Mouse (Mus musculus) hindbrain, postnatal 0 days (tissue): Measurements from ENCODE around the gene Itgb3bp. TPM values are rescaled to one million over a fixed set of nuclear protein-coding genes. Genes with fewer than 3 reads are reported as not detected.

Source experiments
- ATAC-seq: fragments of 200-750 bp; cut with Nextera tagmentation; 2 replicates; pipeline ENCODE4 v1.8.0; 2017; ENCODE audit warnings: mild to moderate bottlenecking, moderate TSS enrichment, moderate library complexity
- DNase-seq: peaks from one replicate; pipeline ENCODE4 v3.0.0-alpha.2; 2015; ENCODE audit warnings: low spot score
- H3K27ac ChIP-seq: fragments of 300-500 bp; sonication (generic); 2 replicates; pipeline ENCODE4 v1.5.1; 2014; ENCODE audit warnings: mild to moderate bottlenecking
- H3K27me3 ChIP-seq: fragments of 300-500 bp; sonication (generic); 2 replicates; pipeline ENCODE4 v1.6.1; 2014; ENCODE audit warnings: low read length, mixed read lengths; ENCODE audit not compliant: insufficient read depth
- H3K36me3 ChIP-seq: fragments of 300-500 bp; sonication (generic); 2 replicates; pipeline ENCODE4 v1.6.1; 2014; ENCODE audit warnings: low read length, mixed read lengths; ENCODE audit not compliant: insufficient read depth
- H3K4me1 ChIP-seq: fragments of 300-500 bp; sonication (generic); 2 replicates; pipeline ENCODE4 v1.6.1; 2014; ENCODE audit warnings: antibody characterized with exemption, low read length, mixed read lengths; ENCODE audit not compliant: insufficient read depth
- H3K4me2 ChIP-seq: fragments of 300-500 bp; sonication (generic); 2 replicates; pipeline ENCODE4 v1.6.1; 2014; ENCODE audit warnings: low read depth, mild to moderate bottlenecking, low read length, moderate library complexity, mixed read lengths
- H3K4me3 ChIP-seq: fragments of 300-500 bp; sonication (generic); 2 replicates; pipeline ENCODE4 v1.5.1; 2014; ENCODE audit warnings: low read length
- H3K9ac ChIP-seq: fragments of 300-500 bp; sonication (generic); replicated peaks from 2 replicates; pipeline ENCODE4 v1.6.1; 2014; ENCODE audit warnings: mild to moderate bottlenecking, low read length, moderate library complexity, mixed read lengths
- H3K9me3 ChIP-seq: fragments of 300-500 bp; sonication (generic); 2 replicates; pipeline ENCODE4 v1.6.1; 2016; ENCODE audit warnings: low read length, mixed read lengths
- CTCF ChIP-seq: IDR thresholded peaks from 2 replicates; pipeline ENCODE4 v1.5.1; 2016; ENCODE audit warnings: antibody characterized with exemption, control low read depth, low read depth
- WGBS: fragments of 180-500 bp; shearing (Covaris S2); extraction: QIAGEN DNeasy Blood & Tissue Kit; methylation state at CpG from one replicate; pipeline ENCODE4 v1.1.7; 2014; 5-methylcytosine and 5-hydroxymethylcytosine counted together
- polyA plus RNA-seq: library from polyadenylated mRNA; unstranded; fragments of >200 nt; fragmentation: Nextera tagmentation; extraction: Ambion mirVana; gene quantifications from 2 replicates; pipeline ENCODE4 v1.2.1, GENCODE M21; 2015
- total RNA-seq: library from RNA; depleted of rRNA; stranded (reverse); fragments of >200 nt; gene quantifications from 2 replicates; pipeline ENCODE4 v1.2.3, GENCODE M21; 2014

The Itgb3bp gene
- total and polyA plus RNA-seq, 2 experiments from 2014 or later, result 2.8 to 12.7 TPM

GRCm38 (mm10) chr4:99939711-99940505 lies 10.3 kb upstream of the Itgb3bp start:
- Histone ChIP-seq H3K36me3 (no peaks in the 10 kb centered on the region), H3K9ac (no peak overlapping the region), H3K4me3 (no peak overlapping the region), H3K9me3 (no peaks in the 10 kb centered on the region), H3K4me2 (no peak overlapping the region), H3K4me1 (no peaks in the 10 kb centered on the region), H3K27me3 (no peaks in the 10 kb centered on the region), H3K27ac (no peak overlapping the region)
- TF ChIP-seq CTCF, result no peak
- WGBS, result 45% methylated on average over 16 of the region's 16 CpGs
- peak; percentile 52 for ATAC-seq
- peak; percentile 74 for DNase-seq

- H3K9me3 ChIP-seq, result no peaks in the 10 kb centered on the region
- no peak for DNase-seq
- H3K9ac ChIP-seq, result no peak overlapping the region
- no peak overlapping the region for H3K27ac ChIP-seq
- TF ChIP-seq CTCF, result no peak
- no peak for ATAC-seq
- no peaks in the 10 kb centered on the region for H3K36me3 ChIP-seq
- whole genome bisulfite sequencing, result 97% methylated on average over 5 of the region's 5 CpGs
- H3K4me2 ChIP-seq, result no peak overlapping the region
- H3K4me3 ChIP-seq, result no peak overlapping the region
- no peaks in the 10 kb centered on the region for H3K27me3 ChIP-seq
- no peaks in the 10 kb centered on the region; the same call in 1 of the 2 replicates for H3K4me1 ChIP-seq
These were observed 6.7 kb upstream of the Itgb3bp start for GRCm38 (mm10) chr4:99936278-99936677.

GRCm38 (mm10) chr4:99934859-99935258 lies 5.2 kb upstream of the Itgb3bp start:
- H3K9me3 ChIP-seq, result no peaks in the 10 kb centered on the region
- peaks cover 10% of the 10 kb centered on the region for H3K4me1 ChIP-seq
- no peaks in the 10 kb centered on the region for H3K27me3 ChIP-seq
- H3K9ac ChIP-seq, result no peak overlapping the region
- no peak for ATAC-seq
- TF ChIP-seq CTCF, result no peak
- H3K27ac ChIP-seq, result no peak overlapping the region
- no peaks in the 10 kb centered on the region for H3K36me3 ChIP-seq
- 91% methylated on average over 7 of the region's 7 CpGs for WGBS
- no peak for DNase-seq
- H3K4me2 ChIP-seq, result no peak overlapping the region
- no peak overlapping the region for H3K4me3 ChIP-seq

- Histone ChIP-seq H3K9ac (0 out of 2 replicates have a peak overlapping the region, but pooled peaks have one; percentile 9), H3K4me1 (peaks cover 10% of the 10 kb centered on the region), H3K27me3 (no peaks in the 10 kb centered on the region), H3K36me3 (no peaks in the 10 kb centered on the region), H3K4me3 (no peak overlapping the region), H3K4me2 (peak overlapping the region; percentile 77; the same call in 1 of the 2 replicates), H3K9me3 (no peaks in the 10 kb centered on the region), H3K27ac (no peak overlapping the region)
- WGBS, result 82% methylated on average over 4 of the region's 4 CpGs
- no peak for TF ChIP-seq CTCF
- ATAC-seq (no peak), DNase-seq (no peak)
These were observed 2.2 kb upstream of the Itgb3bp start for GRCm38 (mm10) chr4:99931807-99932206.

DNA sequence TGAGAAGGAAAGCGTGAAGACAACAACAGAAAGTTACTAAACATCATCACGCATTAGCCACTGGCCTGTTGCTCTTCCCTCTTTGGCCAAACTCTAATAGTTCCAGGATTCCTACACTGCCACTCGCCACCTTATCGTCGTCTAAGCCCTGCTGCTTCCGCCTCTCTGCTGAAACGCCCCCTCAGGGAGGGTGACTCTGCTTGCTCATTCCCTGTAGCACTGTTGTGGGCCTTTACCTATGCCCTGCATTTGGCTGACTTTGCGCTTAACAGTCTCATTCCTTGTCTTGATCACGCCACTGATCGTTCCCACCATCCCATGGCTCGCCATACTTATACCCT lies 1.6 kb upstream of the Itgb3bp start:
- no peak for ATAC-seq
- no peaks in the 10 kb centered on the region for H3K36me3 ChIP-seq
- DNase-seq, result no peak
- 0 out of 2 replicates have a peak overlapping the region, but pooled peaks have one; percentile 9 for H3K9ac ChIP-seq
- peak overlapping the region; percentile 77 for H3K4me2 ChIP-seq
- WGBS, result 76% methylated on average over 11 of the region's 11 CpGs
- peaks cover 10% of the 10 kb centered on the region for H3K4me1 ChIP-seq
- no peak for TF ChIP-seq CTCF
- H3K9me3 ChIP-seq, result no peaks in the 10 kb centered on the region
- H3K27ac ChIP-seq, result peak overlapping the region; percentile 94; the same call in 1 of the 2 replicates
- H3K4me3 ChIP-seq, result no peak overlapping the region
- H3K27me3 ChIP-seq, result no peaks in the 10 kb centered on the region

DNA sequence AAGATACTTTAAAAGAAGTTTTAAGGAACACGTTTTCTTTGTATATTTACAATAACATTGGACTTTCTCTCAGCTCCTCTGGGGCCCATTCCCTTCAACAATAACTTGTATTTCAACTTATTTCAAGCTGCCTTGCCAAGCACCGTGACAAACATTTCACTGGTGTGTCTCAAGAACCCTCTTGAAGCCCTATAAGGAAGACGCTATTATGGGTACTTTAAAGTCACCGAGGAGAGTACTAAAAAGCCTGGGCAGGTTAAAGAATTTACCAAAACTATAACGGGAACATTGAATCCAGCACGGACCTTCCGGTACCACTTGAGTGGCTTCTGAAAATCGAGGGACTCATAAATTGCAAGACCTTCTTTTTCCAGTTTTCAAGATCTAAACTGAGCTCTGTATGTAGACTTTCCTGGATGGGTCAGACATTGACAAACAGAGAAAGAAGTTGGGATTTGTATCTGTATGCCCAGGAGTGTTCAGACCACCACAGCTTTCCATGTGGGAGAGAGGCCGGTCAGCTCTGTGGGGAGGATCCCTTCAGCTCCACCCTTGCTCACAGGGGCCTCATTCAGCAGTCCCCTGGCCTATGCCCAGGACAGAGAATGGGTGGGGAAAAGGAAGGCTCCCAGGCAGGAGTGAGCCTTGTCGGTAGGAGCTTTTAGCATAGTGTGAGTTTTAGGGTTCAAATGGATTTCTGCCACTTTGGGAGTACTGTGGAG lies 1.1 kb upstream of the Itgb3bp start:
- DNase-seq, result no peak
- TF ChIP-seq CTCF, result no peak
- WGBS, result 43% methylated on average over 10 of the region's 10 CpGs
- Histone ChIP-seq H3K4me1 (peaks cover 10% of the 10 kb centered on the region), H3K36me3 (no peaks in the 10 kb centered on the region), H3K27me3 (no peaks in the 10 kb centered on the region), H3K9ac (no peak overlapping the region), H3K4me3 (peak overlapping the region; percentile 72), H3K9me3 (no peaks in the 10 kb centered on the region), H3K4me2 (peak overlapping the region; percentile 77), H3K27ac (peak overlapping the region; percentile 94; the same call in 1 of the 2 replicates)
- ATAC-seq, result no peak
